Mouse (Mus musculus) heart, postnatal 10 days (tissue): ENCODE data around the gene Crb3. TPM values are rescaled to one million over a fixed set of nuclear protein-coding genes. Genes with fewer than 3 reads are reported as not detected.

Experiments
- DNase-seq, 2 experiments: peaks; one replicate each; pipeline ENCODE4 v3.0.0; 2021
- intact Hi-C: fragments of 180-260 bp; cut with DNase I; formaldehyde crosslinking; loops from one replicate; pipeline ENCODE4 v1.15.1; 2025
- total RNA-seq, 2 experiments: library from RNA; stranded (reverse); gene quantifications; 2 replicates each; pipeline ENCODE4 v1.2.3; 2021

Gene Crb3
- total RNA-seq, 2 experiments from 2014 or later = 0.35 to 0.57 TPM

GRCm38 (mm10) chr17:57104496-57104895, 45.6 kb downstream of the Crb3 start:
- peak; percentile 4 to 15 for DNase-seq
- intact Hi-C loops = no loop called here

GRCm38 (mm10) chr17:57105181-57106034, 46.5 kb downstream of the Crb3 start, which contains the start of gene Tnfsf9:
Gene Tnfsf9, plus strand, starts transcription at chr17:57105325.
- DNase-seq = peak; percentile 30 to 44
- intact Hi-C loops = no loop called here

GRCm38 (mm10) chr17:57106035-57106368, 47.1 kb downstream of the Crb3 start:
- DNase-seq = no peak
- intact Hi-C loops = no loop called here

GRCm38 (mm10) chr17:57107064-57107463, 48.2 kb downstream of the Crb3 start:
- no peak for DNase-seq
- intact Hi-C loops = no loop called here

GRCm38 (mm10) chr17:57108040-57108665, 49.2 kb downstream of the Crb3 start:
- no peak for DNase-seq
- intact Hi-C loops = no loop called here

GRCm38 (mm10) chr17:57108666-57109171, 49.8 kb downstream of the Crb3 start:
- intact Hi-C loops = no loop called here
- DNase-seq = no peak

- DNase-seq = no peak
- intact Hi-C loops = no loop called here
Measured at GRCm38 (mm10) chr17:57110005-57110404, 51.1 kb downstream of the Crb3 start.

- intact Hi-C loops = no loop called here
- peak in 1 of 2 experiments; percentile 18 for DNase-seq
Measured at GRCm38 (mm10) chr17:57112768-57113474, 54.0 kb downstream of the Crb3 start.

Other genes with a start within 250 kb of the Crb3 start
- gene Rfx2, start 228.1 kb upstream of the Crb3 start, total RNA-seq = 10 to 100 TPM in 1 of 2 experiments, 1 to 10 TPM in 1; 6.5 to 10.5 TPM
- not detected for gene Acsbg2, start 184.7 kb upstream of the Crb3 start, total RNA-seq
- under 1 TPM; 0.10 to 0.12 TPM for gene 1700061G19Rik, start 183.6 kb upstream of the Crb3 start, total RNA-seq
- 10 to 100 TPM; 28.3 to 30.8 TPM for gene Mllt1, start 123.7 kb upstream of the Crb3 start, total RNA-seq
- not detected for gene Acer1, start 77.0 kb upstream of the Crb3 start, total RNA-seq
- gene Clpp, start 68.8 kb upstream of the Crb3 start, total RNA-seq = 10 to 100 TPM; 60.1 to 60.6 TPM
- 10 to 100 TPM; 46.7 to 50.4 TPM for gene Alkbh7, start 61.8 kb upstream of the Crb3 start, total RNA-seq
- not detected for gene Pspn, start 59.1 kb upstream of the Crb3 start, total RNA-seq
- gene Gtf2f1, start 47.8 kb upstream of the Crb3 start, total RNA-seq = 10 to 100 TPM; 29.0 to 30.0 TPM
- not detected for gene Gm17949, start 47.6 kb upstream of the Crb3 start, total RNA-seq
- 10 to 100 TPM; 81.4 to 83.4 TPM for gene Khsrp, start 27.6 kb upstream of the Crb3 start, total RNA-seq
- gene Slc25a41, start 17.5 kb upstream of the Crb3 start, total RNA-seq = not detected
- 10 to 100 TPM; 75.0 to 86.6 TPM for gene Slc25a23, start 758 bp downstream of the Crb3 start, total RNA-seq
- 1 to 10 TPM; 1.3 to 2.3 TPM for gene Dennd1c, start 19.4 kb downstream of the Crb3 start, total RNA-seq
- 1 to 10 TPM; 7.0 to 7.4 TPM for gene Tubb4a, start 28.7 kb downstream of the Crb3 start, total RNA-seq
- under 1 TPM; 0.67 to 0.79 TPM for gene Tnfsf9, start 46.2 kb downstream of the Crb3 start, total RNA-seq
- not detected for gene Cd70, start 90.7 kb downstream of the Crb3 start, total RNA-seq
- not detected for gene Tnfsf14, start 135.1 kb downstream of the Crb3 start, total RNA-seq
- gene C3, start 169.0 kb downstream of the Crb3 start, total RNA-seq = 10 to 100 TPM; 42.3 to 66.3 TPM
- 10 to 100 TPM; 26.5 TPM for gene Gpr108, start 189.3 kb downstream of the Crb3 start, total RNA-seq
- gene Trip10, start 190.3 kb downstream of the Crb3 start, total RNA-seq = 10 to 100 TPM; 57.8 to 72.1 TPM
- gene Vav1, start 220.0 kb downstream of the Crb3 start, total RNA-seq = 1 to 10 TPM; 1.4 to 2.3 TPM